Mouse (Mus musculus): ENCODE data around the gene Clec11a. TPM values are rescaled to one million over a fixed set of nuclear protein-coding genes. Genes with fewer than 3 reads are reported as not detected.
A peak's percentile ranks its signal among the peaks of the same experiment; 100 is the strongest.

Clec11a gene
- polyA plus RNA-seq, 1 experiment from 2014 or later, result 3.7 TPM

DNA sequence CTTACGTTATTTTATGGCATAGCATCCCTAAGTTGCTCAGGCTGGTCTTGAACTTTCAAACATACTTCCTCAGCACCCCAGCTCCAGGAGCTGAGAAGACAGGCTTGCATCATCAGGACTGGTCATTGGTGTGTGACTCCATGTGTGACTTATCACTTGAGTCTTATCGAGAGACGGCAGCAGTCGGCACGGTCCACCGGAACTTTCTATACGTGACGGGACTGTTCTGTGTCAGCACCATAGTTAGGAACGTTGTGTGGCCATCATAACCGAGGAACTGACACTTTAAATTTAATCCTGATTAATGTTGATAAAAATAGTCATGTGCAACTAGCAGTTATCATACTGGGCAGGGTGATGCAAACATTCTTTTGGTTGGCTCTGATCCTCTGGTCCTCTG, 34.4 kb upstream of the Clec11a start:
- no peaks in the 10 kb centered on the region for H3K9me3 ChIP-seq
- peaks cover 29% of the 10 kb centered on the region for H3K36me3 ChIP-seq
- 92% methylated on average over 10 of the region's 10 CpGs for WGBS
- no peak overlapping the region for H3K4me2 ChIP-seq (replicated peaks)
- no peak overlapping the region for H3K27ac ChIP-seq (replicated peaks)
- no peak for ATAC-seq (replicated peaks)
- no peak overlapping the region for H3K4me3 ChIP-seq
- H3K9ac ChIP-seq (replicated peaks), result no peak overlapping the region
- peaks cover 14% of the 10 kb centered on the region for H3K4me1 ChIP-seq
- H3K27me3 ChIP-seq, result peaks cover 23% of the 10 kb centered on the region

DNA sequence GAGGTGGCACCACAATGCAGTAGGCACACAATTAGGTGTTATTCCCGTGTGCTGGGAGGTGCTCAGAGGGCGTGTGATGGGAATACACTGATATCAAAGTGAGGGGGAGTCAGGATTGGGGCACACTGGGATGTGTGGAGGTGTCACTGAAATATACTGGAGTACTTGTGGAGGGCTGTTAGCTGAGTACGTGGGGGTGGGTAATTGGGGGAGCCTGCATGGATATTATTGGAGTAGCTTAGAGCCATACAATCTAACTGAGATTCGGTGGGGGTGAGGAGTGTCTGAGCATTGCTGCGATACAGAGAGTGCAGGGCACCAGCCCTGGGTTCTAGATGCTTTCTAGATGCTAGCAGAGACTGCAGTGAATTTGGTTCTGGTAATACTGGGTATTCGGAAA, 33.5 kb upstream of the Clec11a start:
- Histone ChIP-seq H3K27me3 (peaks cover 25% of the 10 kb centered on the region), H3K4me1 (peaks cover 16% of the 10 kb centered on the region), H3K9ac (replicated peaks) (no peak overlapping the region), H3K9me3 (no peaks in the 10 kb centered on the region), H3K4me2 (replicated peaks) (no peak overlapping the region), H3K4me3 (no peak overlapping the region), H3K36me3 (peaks cover 20% of the 10 kb centered on the region), H3K27ac (replicated peaks) (no peak overlapping the region)
- ATAC-seq (replicated peaks), result no peak
- 71% methylated on average over 6 of the region's 6 CpGs for WGBS

DNA sequence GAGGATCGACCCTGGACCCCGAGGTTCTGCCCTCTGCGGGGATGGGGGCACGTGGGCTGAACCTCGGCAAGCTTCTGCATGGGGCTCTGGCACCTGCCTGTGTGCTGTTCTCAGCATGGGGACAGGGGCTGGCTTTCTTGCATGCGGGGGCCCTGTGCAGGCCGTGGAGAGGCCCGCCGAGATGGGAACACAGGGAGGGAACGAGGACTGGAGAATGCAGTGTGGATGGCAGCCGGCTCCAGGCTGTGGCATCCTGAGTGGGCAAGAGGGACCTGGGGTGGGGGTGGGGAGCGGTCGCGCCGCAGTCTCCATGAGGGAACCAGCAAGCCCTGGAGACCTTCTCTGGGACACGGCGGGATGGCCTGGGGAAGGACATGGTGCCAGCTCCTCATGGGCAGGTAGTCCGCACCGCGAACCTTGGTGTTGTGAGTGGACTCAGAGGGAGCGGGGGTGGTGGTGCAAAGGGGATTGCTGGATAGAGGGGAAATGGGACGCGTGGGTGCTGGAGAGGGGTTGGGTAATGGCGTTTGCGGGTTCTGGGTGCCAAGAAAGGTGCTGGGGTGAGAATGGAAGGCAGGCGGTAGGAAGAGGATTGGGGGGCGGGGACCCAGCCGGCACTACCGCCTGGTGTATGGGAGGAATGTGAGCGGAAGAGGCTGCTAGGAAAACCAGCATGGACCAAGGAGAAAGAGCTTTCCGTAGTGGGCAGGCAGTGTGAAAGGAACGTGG, 30.6 kb upstream of the Clec11a start:
- Histone ChIP-seq H3K4me1 (peaks cover 18% of the 10 kb centered on the region), H3K27me3 (peaks cover 25% of the 10 kb centered on the region), H3K9me3 (no peaks in the 10 kb centered on the region), H3K4me3 (peak overlapping the region; percentile 54), H3K36me3 (peaks cover under 1% of the 10 kb centered on the region; the same call in 1 of the 2 replicates), H3K27ac (replicated peaks) (peak overlapping the region; percentile 81), H3K9ac (replicated peaks) (peak overlapping the region; percentile 65), H3K4me2 (replicated peaks) (peak overlapping the region; percentile 60)
- peak; percentile 14 for ATAC-seq (replicated peaks)
- WGBS, result 2% methylated on average over 32 of the region's 32 CpGs

DNA sequence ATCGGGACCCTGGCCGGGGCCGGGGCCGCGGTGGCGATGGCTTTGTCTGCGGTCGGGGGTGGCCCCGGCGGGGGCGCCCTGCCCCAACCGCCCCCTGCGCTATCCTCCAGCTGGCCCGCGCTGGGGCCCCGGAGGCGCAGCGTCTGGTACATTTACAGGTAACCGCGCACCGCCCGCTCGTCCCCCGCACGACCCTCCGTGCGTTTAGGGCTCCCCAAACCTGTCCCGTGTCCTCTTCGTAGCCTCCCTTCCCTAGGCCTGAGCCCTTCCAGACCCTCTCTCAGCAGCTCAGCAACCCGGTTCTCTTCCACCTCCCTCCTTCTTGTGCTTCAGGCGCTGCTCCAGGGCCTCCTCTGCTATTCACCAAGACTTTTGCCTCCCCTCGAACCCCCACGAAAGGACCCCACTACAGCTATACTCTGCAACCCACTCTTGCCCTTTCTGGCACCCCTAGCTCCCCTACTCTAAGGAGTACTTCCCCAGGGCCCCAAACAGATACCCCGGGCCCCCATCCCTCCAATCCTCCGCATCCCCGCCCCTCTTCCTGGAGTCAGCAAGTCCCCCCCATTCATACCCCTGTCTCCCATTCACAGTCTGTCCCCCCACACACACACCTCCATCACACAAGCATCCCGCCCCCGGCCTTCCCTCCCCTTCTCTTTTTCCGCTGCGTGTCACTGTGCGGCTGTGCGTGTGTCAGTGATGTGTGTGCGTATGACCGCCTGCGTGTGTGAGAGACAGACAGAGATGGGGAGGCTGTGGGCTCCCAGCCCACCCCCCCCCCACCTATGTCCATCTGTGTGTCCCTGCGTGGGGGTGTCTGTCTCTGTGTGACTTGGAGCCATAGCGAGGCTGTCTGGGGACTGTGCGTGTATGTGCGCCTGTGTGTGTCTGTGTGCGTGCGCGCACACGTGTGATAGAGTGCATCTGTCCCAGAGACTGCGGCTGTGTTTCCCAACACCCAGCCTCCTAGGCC, 29.6 kb upstream of the Clec11a start:
- Histone ChIP-seq H3K36me3 (no peaks in the 10 kb centered on the region), H3K4me3 (peak overlapping the region; percentile 54), H3K4me1 (peaks cover 18% of the 10 kb centered on the region), H3K4me2 (replicated peaks) (peak overlapping the region; percentile 60), H3K27me3 (peaks cover 25% of the 10 kb centered on the region), H3K27ac (replicated peaks) (peak overlapping the region; percentile 81), H3K9me3 (no peaks in the 10 kb centered on the region), H3K9ac (replicated peaks) (peak overlapping the region; percentile 65)
- 1% methylated on average over 53 of the region's 54 CpGs for WGBS
- ATAC-seq (replicated peaks), result peak; percentile 77

DNA sequence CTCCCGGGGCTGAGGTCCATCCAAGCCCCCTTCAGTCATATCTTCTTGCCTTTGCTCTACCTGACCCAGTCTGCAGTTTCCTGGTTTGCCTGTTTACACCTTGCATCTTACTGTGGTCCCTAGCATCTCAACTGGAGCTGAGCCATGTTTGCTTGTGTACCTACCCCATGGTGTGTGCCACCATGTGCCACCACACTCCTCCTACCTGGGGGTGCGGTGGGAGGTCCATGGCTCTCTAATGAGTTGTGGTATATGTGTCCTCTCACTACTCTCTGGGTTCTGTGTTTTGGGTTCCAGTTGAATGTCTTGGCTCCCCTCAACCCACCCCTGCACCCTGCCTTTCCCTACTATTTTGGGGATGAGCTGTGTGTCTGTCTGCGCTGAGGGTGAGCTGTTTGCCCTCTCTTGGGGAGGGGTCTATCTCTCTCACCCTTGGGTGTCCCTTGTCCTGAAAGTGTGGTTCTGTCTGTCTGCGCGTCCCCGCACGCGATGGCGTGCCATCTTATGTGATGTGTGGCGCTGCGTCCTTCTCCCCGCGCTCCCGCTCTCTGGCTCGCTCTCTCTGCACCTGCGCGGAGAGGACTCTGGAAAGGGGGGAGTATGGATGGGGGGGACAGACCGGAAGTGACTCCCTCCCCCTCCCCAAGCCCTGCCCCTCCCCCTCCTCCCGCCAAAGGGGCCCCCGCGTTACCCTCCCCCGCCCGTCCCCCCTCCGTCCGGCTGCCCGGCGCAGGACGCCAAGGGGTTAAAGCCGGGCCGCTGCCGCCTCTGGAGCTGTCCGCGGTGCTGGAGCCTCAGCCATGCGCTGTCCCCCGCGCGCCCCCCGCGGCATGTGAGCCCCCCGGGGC, 28.6 kb upstream of the Clec11a start:
- H3K9ac ChIP-seq (replicated peaks), result peak overlapping the region; percentile 65
- peak; percentile 71 for ATAC-seq (replicated peaks)
- H3K36me3 ChIP-seq, result no peaks in the 10 kb centered on the region
- H3K27ac ChIP-seq (replicated peaks), result peak overlapping the region; percentile 81
- WGBS, result 5% methylated on average over 24 of the region's 40 CpGs
- peak overlapping the region; percentile 60 for H3K4me2 ChIP-seq (replicated peaks)
- peak overlapping the region; percentile 54 for H3K4me3 ChIP-seq
- H3K9me3 ChIP-seq, result no peaks in the 10 kb centered on the region
- H3K27me3 ChIP-seq, result peaks cover 25% of the 10 kb centered on the region
- peaks cover 18% of the 10 kb centered on the region for H3K4me1 ChIP-seq

DNA sequence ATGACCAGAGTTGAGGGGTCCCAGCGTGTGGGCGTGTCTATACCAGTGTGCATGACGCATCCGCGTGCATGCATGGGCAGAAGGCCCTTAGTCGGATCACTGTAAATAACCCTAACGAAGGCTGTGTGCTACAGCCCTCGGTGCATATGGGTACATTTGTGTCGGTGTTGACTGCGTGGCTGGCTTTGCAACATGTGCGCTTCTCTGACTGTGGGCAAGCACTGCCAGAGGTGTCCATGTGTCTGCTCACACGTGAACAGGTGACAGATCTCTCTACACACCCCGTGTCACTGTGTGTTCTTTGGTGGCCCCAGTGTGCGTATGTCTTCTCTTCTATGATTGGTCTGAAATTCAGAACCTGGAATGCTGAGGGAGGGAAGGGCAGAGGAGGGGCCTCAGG, 27.4 kb upstream of the Clec11a start:
- H3K9me3 ChIP-seq, result no peaks in the 10 kb centered on the region
- H3K27me3 ChIP-seq, result peaks cover 25% of the 10 kb centered on the region
- H3K4me2 ChIP-seq (replicated peaks), result no peak overlapping the region
- H3K36me3 ChIP-seq, result peaks cover 2% of the 10 kb centered on the region
- peaks cover 18% of the 10 kb centered on the region for H3K4me1 ChIP-seq
- no peak overlapping the region for H3K27ac ChIP-seq (replicated peaks)
- WGBS, result 73% methylated on average over 14 of the region's 14 CpGs
- ATAC-seq (replicated peaks), result no peak
- H3K4me3 ChIP-seq, result no peak overlapping the region
- H3K9ac ChIP-seq (replicated peaks), result no peak overlapping the region

DNA sequence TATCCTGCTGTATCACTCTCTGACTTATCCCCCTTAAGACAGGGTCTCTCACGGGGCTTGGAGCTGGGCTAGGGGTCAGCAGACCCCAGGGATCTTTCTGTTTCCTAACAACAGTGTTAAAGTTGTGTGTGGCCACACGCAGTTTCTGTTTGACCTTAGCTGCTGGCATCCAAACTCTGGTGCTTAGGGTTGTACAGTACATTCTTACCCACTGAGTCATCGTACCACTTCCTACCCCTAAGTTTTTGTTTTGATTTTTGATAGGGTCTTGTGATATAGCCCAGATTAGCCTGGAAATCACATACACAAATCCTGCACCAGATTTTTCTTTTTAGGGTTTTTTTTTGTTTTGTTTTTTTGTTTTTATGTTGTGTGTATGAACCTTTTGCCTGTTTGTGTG, 25.6 kb upstream of the Clec11a start:
- WGBS, result 73% methylated on average over 3 of the region's 3 CpGs
- H3K4me3 ChIP-seq, result no peak overlapping the region
- no peak overlapping the region for H3K4me2 ChIP-seq (replicated peaks)
- H3K27ac ChIP-seq (replicated peaks), result no peak overlapping the region
- no peak overlapping the region for H3K9ac ChIP-seq (replicated peaks)
- no peak for ATAC-seq (replicated peaks)
- peaks cover 12% of the 10 kb centered on the region for H3K4me1 ChIP-seq
- no peaks in the 10 kb centered on the region for H3K9me3 ChIP-seq
- peaks cover 4% of the 10 kb centered on the region for H3K36me3 ChIP-seq
- H3K27me3 ChIP-seq, result peaks cover 12% of the 10 kb centered on the region

DNA sequence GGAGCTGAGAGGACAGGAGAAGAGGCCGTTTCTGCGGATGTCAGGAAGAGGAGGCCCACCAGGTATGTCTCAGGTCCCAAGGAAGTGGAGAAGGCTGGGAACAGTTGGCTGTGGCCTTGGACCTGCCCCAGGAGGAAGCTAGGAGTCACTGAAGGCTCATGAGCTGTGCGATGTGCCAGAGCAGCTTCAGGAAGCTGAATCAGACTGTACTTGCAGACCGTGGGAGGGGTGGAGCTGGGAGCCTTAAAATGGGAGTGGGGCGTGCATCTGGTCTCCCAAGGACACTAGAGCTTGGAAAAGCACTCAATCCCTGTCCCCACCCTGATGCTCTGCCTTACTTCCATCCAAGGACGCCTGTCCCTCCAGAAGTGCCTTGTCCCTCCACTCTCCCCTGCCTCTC, 19.9 kb upstream of the Clec11a start:
- Histone ChIP-seq H3K4me2 (replicated peaks) (no peak overlapping the region), H3K36me3 (peaks cover 31% of the 10 kb centered on the region), H3K4me1 (no peaks in the 10 kb centered on the region), H3K27me3 (no peaks in the 10 kb centered on the region), H3K27ac (replicated peaks) (no peak overlapping the region), H3K4me3 (no peak overlapping the region), H3K9me3 (no peaks in the 10 kb centered on the region), H3K9ac (replicated peaks) (no peak overlapping the region)
- no peak for ATAC-seq (replicated peaks)
- WGBS, result 73% methylated on average over 6 of the region's 6 CpGs

DNA sequence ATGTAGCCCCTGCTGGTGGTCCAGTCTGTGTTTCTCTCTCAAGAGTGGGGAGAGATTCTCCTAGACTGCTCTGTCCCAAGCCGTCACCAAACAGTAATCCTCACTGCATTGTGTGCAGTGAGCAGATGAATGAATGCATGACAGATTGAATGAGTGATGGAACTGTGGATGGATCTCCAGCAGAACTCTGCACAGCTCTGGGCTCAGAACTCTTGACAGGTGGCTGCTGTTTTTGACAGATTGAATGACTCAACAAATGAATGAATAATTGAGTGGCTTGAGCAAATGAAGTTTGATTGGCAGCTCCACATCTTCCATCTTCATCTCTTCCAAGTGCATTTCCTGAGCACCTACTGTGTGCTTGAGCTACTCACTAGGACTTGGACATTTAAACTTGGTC, 15.6 kb upstream of the Clec11a start:
- peaks cover 50% of the 10 kb centered on the region for H3K36me3 ChIP-seq

DNA sequence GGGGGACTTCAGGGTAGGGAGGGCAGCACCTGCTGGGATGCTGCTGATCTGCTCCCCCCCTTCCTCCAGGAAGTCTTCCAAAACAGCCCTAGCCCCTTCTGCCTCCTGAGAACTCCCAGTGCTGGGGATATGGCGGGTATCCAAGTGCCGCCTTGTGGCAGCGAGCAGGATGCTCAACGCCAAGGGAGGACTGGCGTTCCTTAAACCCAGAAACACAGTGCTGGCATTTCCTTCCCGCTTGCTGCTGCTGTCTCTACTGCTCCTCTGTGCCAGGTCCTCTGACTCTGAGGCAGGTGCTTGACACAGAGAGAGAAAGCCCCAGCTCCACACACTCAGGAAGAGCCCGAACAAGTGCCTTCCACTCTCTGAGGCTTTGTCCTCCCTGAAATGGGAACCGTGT, 14.2 kb upstream of the Clec11a start:
- Histone ChIP-seq H3K36me3 (peaks cover 51% of the 10 kb centered on the region), H3K27ac (replicated peaks) (peak overlapping the region; percentile 74), H3K4me3 (no peak overlapping the region), H3K9ac (replicated peaks) (no peak overlapping the region), H3K4me2 (replicated peaks) (no peak overlapping the region), H3K4me1 (peaks cover 10% of the 10 kb centered on the region), H3K9me3 (no peaks in the 10 kb centered on the region), H3K27me3 (no peaks in the 10 kb centered on the region)
- peak; percentile 57 for ATAC-seq (replicated peaks)
- WGBS, result 41% methylated on average over 8 of the region's 8 CpGs

More for the DNA sequence above, 15.6 kb upstream of the Clec11a start:
- H3K27ac ChIP-seq (replicated peaks), result no peak overlapping the region
- H3K4me1 ChIP-seq, result peaks cover 10% of the 10 kb centered on the region
- no peak overlapping the region for H3K4me2 ChIP-seq (replicated peaks)
- no peak overlapping the region for H3K4me3 ChIP-seq
- ATAC-seq (replicated peaks), result no peak
- 73% methylated on average over 1 of the region's 1 CpGs for WGBS
- H3K27me3 ChIP-seq, result no peaks in the 10 kb centered on the region
- no peak overlapping the region for H3K9ac ChIP-seq (replicated peaks)
- H3K9me3 ChIP-seq, result no peaks in the 10 kb centered on the region

DNA sequence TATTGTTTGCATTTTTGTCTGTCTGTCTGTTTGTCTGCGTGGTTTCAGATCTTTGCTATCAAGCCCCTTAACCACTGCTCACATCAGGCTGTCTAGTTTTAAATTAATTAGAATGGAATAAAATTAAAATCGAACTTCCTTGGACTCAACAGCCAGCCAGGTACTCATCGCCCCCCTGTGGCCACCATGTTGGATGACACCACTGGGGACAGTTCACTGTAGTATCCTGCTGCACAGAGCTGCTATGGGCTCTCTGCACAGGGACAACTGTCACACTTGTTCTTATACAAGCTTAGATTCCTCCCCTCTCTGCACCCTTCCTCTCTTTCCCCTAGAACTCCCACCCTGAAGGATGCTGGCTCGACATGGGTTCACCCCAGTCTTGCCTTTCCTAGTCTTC, 11.2 kb upstream of the Clec11a start:
- H3K36me3 ChIP-seq, result peaks cover 58% of the 10 kb centered on the region
- H3K9me3 ChIP-seq, result no peaks in the 10 kb centered on the region
- H3K27me3 ChIP-seq, result no peaks in the 10 kb centered on the region
- 34% methylated on average over 4 of the region's 4 CpGs for WGBS
- ATAC-seq (replicated peaks), result no peak
- no peak overlapping the region for H3K27ac ChIP-seq (replicated peaks)
- no peak overlapping the region for H3K9ac ChIP-seq (replicated peaks)
- peaks cover 10% of the 10 kb centered on the region for H3K4me1 ChIP-seq
- H3K4me2 ChIP-seq (replicated peaks), result no peak overlapping the region
- H3K4me3 ChIP-seq, result no peak overlapping the region

Data from forebrain, embryonic 15.5 days (tissue).